Mouse (Mus musculus) embryonic fibroblast, embryonic 13.5 days (primary cell): ENCODE measurements at regions not wholly inside any gene's neighbourhood (a gene's known extent, or its start where the extent isn't known, plus 50 kb on each side); places are given as distances from the start of the nearest gene placed in this dataset.

Source experiments
- CTCF ChIP-seq: IDR thresholded peaks from 2 replicates; pipeline ENCODE4 v1.5.1; 2011; ENCODE audit warnings: mild to moderate bottlenecking, control low read depth, low read length, moderate library complexity, borderline replicate concordance; ENCODE audit not compliant: insufficient read depth
- POLR2A ChIP-seq: IDR thresholded peaks from 2 replicates; pipeline ENCODE4 v1.6.1; 2011; ENCODE audit warnings: low read depth, mild to moderate bottlenecking, control low read depth, low read length, moderate library complexity

DNA sequence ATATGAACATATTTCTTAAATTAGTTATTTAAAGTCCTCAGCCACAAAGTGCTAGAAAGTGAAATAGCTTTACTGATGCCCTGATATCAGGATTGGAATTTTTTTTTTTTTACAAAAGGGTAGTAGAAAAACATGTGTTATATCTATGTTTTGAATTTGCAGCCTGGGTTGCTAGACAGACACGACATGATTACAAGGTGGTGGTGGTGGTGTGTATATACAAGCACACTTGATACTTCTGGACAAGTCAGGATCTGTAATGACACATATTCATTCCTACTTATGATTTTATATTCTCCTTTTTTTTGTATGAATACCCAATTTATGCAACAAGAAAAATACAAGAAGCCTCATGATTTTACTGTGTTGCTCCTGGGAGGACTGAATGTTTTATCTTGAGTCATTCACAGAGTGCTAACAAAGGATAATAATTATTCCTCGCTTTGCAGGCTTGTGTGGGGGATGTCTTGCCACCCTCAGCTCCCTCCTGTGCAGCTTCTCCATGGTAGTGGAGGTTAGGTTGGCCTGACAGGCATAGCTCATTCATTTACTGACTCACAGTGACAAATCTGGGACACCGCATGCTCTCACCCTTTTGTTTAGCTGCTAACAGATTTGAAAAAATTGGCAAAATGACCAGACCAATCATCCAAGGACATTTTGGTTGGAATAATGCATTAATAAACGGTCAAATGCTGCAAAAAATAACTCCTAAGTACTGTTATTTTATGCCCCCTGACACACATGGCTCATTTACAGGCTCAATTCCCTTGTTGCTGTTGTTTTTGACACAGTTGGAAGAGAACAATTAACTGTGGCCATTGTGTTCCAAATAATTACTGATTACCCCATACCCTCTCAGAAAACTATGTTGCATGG is 303.3 kb upstream of the Sel1l start:
- TF ChIP-seq POLR2A (no peak), CTCF (no peak)
